Mouse (Mus musculus) c-Kit-positive CD71-positive TER-119-negative erythroid progenitor cells, embryonic 14.5 days (primary cell): ENCODE results near the gene Smarcd1.
A peak's percentile ranks its signal among the peaks of the same experiment; 100 is the strongest.
"Not testable (repeated sequence)": the region's sequence is repeated elsewhere in the genome, so short reads cannot be mapped to it uniquely, and the experiment has no call there.

Source experiments
- DNase-seq: peaks from one replicate; pipeline ENCODE4 v3.0.0-alpha.2; 2013; ENCODE audit warnings: low read depth

Smarcd1 gene

GRCm38 (mm10) chr15:99714858-99715257, 12.9 kb downstream of the Smarcd1 start:
- DNase-seq: peak; percentile 38

DNA sequence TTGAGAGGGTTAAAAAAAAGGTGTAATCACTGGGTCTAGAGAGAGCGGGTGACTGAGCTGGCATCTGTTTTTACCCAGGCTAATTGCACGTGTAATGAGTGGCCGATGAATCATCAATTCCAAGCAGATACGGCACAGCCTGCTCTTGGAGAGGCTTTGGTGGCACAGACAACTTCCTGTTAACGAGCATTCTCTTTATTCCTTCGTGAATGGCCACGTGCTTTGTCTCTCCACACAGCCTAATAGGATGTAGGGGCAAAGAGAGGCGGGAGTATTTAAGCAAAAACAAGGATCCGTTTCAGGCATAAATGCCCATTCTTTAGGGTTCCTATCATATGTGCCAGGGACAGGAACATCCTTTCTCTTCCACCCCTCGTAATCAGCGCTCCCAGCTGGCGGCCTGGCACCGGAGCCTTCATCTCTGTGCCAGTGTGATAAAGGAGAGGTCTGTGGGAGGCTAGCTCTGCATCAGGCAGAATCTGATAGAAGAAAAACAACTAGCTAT, 13.5 kb downstream of the Smarcd1 start:
- DNase-seq: no peak

DNA sequence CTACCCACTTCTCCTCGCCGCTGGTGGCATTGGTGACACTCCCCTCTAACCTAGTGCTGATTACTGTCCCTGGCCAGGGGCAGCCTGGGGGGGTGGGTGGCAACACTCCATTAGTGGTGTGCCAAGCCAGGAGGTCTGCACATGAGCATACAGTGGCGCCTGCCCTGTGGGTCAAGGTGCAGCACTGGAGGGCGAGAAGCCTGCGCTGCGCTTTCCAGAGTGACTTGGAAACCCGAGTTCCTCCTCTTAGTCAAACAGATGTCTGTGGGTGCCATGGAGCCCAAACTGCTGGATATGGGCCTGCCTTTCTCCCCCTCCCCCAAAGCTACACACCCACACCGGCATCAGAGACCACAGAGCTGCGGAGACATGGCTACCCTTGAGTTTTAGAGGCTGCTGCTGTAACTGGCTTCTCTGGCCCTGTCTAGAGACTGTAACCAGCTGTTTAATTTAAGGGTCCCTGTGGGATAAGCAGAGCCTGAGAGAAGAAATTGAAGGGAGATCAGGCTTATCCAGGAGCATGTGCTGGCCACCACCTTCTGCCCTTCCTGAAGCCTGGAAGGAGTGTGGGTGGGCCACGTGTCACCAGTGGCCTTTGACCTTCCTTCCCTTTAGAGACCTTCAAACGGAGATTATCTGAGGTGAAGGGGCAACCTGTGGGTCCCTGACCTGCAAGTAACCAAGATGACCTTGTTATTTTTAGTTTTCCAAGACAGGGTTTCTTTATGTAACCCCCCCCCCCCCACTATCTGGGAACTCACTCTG, 14.2 kb downstream of the Smarcd1 start:
- DNase-seq: no peak

DNA sequence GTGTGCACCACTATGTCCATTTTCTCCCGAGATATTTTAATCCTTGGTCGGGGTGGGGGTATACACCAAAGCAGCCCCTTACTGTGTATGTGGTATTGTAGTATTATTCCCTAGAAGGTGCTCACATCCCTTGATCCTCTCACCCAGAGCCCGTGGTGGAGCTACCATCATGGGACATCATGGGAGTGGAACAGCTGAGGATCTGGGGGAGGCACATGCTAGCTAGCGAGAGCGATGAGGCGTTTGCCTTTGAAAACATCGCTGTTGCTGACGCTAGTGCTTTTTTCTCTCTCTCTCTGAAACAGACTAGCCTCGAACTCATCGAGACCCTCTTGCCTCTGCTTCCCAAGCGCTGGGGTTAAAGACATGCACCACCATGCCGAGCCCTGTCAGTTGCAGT, 14.9 kb downstream of the Smarcd1 start:
- DNase-seq: no peak

DNA sequence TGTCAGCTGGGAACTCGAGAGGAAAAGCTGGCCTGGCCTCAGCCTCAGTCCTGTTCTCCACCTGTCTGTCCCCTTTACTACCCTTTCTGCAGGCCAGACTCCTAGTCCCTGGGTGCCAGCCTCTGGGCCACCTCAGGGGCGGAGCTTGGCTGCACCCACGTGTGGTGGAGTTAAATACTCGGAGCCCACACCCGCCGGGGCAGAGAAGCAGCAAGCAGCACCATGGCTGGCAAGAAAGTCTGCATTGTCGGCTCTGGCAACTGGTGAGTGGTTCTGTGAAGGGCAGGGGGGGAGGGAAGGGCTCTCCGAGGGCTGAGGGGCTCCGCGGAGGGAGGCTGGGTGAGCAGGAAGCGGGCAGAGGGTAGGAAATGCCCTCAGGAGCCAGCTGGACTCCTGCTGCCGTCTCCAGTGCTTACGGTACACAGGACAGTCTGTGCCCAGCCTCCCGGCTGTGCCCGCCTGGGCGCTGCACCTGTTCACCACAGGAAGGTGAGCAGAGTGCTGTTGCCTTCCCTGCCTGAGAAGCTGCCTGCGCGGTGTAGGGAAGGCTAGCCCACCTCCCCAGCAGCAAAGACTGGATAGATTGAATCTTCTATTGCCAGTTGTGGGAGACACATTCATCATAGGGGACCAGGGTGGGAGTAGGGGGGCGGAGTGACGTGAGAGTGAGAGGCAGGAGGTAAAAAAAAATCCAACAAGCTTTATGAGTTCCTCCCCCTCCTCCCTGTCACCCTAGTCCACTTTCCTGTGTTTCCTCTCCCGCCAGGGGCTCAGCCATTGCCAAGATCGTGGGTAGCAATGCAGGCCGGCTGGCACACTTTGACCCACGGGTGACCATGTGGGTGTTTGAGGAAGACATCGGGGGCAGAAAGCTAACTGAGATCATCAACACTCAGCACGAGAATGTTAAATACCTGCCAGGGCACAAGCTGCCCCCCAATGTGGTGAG, 15.7 kb downstream of the Smarcd1 start, which contains the start of gene Gpd1:
TSS of gene Gpd1 (plus strand) at position 130 of the 949 bp plus-strand sequence.
- DNase-seq: no peak

GRCm38 (mm10) chr15:99718461-99719021, 16.6 kb downstream of the Smarcd1 start:
- DNase-seq: no peak

DNA sequence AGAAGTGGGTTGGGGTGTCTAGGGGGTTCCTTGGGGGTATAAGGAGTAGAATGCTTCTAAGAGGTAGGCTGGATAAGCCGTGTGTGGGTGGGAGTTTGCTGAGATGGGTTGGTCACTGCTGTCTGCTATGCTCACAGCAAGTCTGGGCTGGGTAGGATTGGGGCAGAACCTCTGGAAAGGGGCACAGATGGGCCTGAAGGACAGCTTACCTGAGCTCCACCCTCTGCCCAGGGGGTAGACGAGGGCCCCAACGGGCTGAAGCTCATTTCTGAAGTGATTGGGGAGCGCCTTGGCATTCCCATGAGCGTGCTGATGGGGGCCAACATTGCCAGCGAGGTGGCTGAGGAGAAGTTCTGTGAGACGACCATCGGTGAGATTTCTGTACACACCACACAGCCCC, 17.9 kb downstream of the Smarcd1 start:
- DNase-seq: no peak

- no peak for DNase-seq
Observed at GRCm38 (mm10) chr15:99721921-99722743, 20.2 kb downstream of the Smarcd1 start.

DNA sequence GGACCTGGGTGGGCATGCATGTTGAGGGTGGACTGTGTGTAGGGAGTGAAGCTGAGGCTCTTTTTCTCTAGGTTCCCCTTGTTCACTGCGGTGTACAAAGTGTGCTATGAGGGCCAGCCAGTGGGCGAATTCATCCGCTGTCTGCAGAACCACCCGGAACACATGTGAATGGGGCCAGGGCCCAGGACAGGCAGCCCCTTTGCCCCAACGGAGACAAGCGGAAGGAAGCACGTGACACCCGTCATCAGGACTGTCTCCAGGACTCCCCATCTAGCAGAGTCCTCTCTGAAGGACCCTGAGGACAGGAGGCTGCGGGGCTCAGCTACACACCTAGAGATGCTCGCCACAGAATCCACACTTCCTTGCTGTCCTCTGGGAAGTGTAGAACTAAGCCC, 21.2 kb downstream of the Smarcd1 start:
- DNase-seq: no peak

GRCm38 (mm10) chr15:99723515-99724291, 21.8 kb downstream of the Smarcd1 start:
- no peak for DNase-seq

DNA sequence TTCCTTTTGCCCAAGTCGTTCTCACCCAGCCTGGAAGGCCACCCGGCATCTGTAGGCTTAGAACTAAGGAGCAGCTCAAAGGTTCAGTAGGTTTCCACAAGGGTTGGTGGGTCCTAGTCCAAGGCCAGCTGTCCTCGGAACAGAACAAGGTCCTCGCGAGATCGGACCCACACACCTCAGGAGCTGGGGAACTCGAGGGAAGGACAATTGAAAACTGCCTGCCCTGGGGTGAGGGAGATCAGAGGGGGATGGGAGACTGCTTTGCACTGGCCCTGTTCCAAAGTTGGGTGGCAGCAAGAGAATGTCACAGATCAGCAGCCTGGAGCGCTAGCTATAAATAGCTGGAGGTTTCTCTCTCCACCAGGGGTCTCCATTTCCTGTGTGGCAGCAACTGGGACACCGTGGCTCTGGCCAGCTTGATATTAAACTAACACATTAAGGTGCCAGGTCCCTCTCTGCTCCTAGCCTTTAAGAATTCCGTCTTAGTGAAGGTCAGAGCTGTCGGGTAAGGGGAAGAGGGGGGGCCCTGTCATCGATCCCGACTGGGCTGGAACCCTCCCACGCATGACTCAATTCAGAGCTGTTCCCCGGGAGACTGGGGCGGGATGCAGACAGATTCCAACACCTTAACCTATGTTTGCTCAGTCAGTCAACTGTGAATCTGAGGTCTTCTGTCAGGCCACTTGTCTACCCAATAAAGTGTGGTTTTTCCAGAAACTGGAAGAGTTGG, 22.5 kb downstream of the Smarcd1 start:
- DNase-seq: peak; percentile 53

DNA sequence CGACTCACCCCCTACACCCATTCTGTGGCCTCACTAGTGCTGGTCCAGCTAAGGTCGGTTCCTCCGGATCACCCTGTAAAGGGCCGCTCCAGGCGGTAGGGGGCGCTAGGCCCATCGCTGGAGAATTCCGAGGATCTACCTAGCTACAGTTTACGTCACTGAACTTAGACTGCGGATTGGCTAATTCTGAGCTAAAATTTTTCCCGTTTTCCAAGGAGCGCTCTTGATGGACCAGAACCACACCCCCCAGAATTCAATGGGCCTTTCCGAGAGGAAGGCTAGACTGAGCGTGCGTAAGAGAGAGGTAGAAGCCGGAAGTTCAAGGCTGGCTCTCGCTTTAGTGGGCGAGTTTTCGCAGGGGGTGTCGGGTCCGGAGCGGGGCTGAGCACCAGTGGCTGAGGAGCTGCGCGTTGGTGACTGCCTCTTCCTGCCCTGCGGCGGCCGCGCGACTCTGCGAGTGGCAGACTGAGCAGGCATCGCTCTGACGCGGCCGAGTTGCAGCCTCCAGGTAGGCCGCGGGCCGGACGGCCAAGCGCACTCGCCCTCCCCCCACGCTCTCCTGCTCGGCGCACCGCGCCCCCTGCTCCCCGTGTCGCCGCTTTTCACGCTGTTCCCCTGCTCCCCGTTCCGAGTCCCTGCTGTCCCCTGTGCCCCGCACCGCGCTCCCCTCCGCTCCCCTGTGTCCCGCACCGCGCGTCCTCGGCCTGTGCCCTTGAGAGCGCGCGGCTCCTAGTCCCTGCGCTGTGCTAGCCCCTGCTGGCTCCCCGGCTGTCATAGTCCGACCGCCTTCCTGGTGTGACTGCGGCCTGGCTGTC, 23.6 kb downstream of the Smarcd1 start, which contains the start of gene Cox14:
TSS of gene Cox14 (plus strand) at position 278 of the 815 bp plus-strand sequence.
- DNase-seq: peak; percentile 95

- no peak for DNase-seq
Observed at GRCm38 (mm10) chr15:99726549-99726948, 24.6 kb downstream of the Smarcd1 start.

DNA sequence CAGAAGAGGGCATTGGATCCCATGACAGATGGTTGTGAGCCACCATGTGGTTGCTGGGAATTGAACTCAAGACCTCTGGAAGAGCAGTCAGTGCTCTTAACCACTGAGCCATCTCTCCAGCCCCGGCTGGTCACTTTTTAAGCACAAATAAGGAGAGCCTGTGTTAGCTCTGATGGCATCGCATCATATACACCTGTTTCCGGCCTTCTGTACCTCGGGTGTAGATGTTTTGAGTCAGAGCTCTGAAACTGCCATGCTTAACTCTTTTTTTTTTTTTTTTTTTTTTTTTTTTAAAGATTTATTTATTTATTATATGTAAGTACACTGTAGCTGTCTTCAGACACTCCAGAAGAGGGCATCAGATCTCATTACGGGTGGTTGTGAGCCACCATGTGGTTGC, 25.1 kb downstream of the Smarcd1 start:
- DNase-seq: not testable (repeated sequence)

DNA sequence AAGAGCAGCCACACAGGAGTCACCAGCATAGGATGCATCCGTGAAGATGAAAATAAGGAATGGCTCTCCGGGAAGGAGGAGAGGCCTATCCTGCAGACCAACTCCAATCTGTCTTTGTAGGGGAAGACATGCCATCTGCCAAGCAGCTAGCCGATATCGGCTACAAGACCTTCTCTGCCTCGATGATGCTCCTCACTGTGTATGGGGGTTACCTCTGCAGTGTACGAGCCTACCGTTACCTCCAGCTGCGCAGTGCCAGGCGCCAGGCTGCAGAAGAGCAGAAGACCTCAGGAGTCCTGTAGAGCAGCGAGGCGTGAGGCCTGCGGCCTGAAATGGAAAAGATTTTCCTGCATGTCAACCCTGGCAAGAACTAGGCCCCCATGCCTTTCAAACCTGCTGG, 25.6 kb downstream of the Smarcd1 start:
- no peak for DNase-seq

- no peak for DNase-seq
Observed at GRCm38 (mm10) chr15:99728211-99728610, 26.3 kb downstream of the Smarcd1 start.

GRCm38 (mm10) chr15:99729056-99729783, 27.3 kb downstream of the Smarcd1 start:
- DNase-seq: no peak

GRCm38 (mm10) chr15:99731167-99731566, 29.2 kb downstream of the Smarcd1 start:
- DNase-seq: no peak
